Mouse (Mus musculus): ENCODE measurements at regions not wholly inside any gene's neighbourhood (a gene's known extent, or its start where the extent isn't known, plus 50 kb on each side); places are given as distances from the start of the nearest gene placed in this dataset.

- DNase-seq (ENCODE audit: low read depth, low spot score): no peak
These were observed 448.2 kb downstream of the Tdrd3 start for GRCm38 (mm10) chr14:87864388-87865215.

- DNase-seq (ENCODE audit: low read depth, low spot score): no peak
These were observed 449.1 kb downstream of the Tdrd3 start for GRCm38 (mm10) chr14:87865216-87866202.

GRCm38 (mm10) chr14:87901784-87902183 lies 485.3 kb downstream of the Tdrd3 start:
- peak; percentile 8 for DNase-seq (ENCODE audit: low read depth, low spot score)

GRCm38 (mm10) chr14:87902416-87902815 lies 486.0 kb downstream of the Tdrd3 start:
- DNase-seq (ENCODE audit: low read depth, low spot score): no peak

Data from forelimb bud, embryonic 11.5 days (tissue).